Mouse (Mus musculus): ENCODE results near the gene Smyd1. TPM values are rescaled to one million over a fixed set of nuclear protein-coding genes. Genes with fewer than 3 reads are reported as not detected.

The Smyd1 gene
- polyA plus RNA-seq, 1 experiment = 4.9 TPM

GRCm38 (mm10) chr6:71357493-71357892 lies 35.5 kb upstream of the Smyd1 start:
- Histone ChIP-seq H3K36me3 (ENCODE audit: control insufficient read depth, insufficient read depth, low read length) (no peaks in the 10 kb centered on the region), H3K27me3 (ENCODE audit: control insufficient read depth, insufficient read depth, low read length) (no peaks in the 10 kb centered on the region), H3K4me1 (ENCODE audit: control insufficient read depth, insufficient read depth, low read length) (no peaks in the 10 kb centered on the region), H3K4me3 (ENCODE audit: control insufficient read depth, low read depth, low read length) (no peak overlapping the region), H3K27ac (ENCODE audit: control insufficient read depth, insufficient read depth, low read depth, low read length) (no peak overlapping the region)
- TF ChIP-seq CTCF (IDR thresholded peaks at IDR 0.05; ENCODE audit: control insufficient read depth, insufficient read depth, insufficient replicate concordance, low read depth, low read length) = no peak
- no peak for TF ChIP-seq POLR2A (IDR thresholded peaks at IDR 0.05; ENCODE audit: control insufficient read depth, low read depth, low read length)

GRCm38 (mm10) chr6:71353722-71354121 lies 31.7 kb upstream of the Smyd1 start:
- H3K27ac ChIP-seq (ENCODE audit: control insufficient read depth, insufficient read depth, low read depth, low read length) = no peak overlapping the region
- TF ChIP-seq POLR2A (IDR thresholded peaks at IDR 0.05; ENCODE audit: control insufficient read depth, low read depth, low read length) = no peak
- no peak for TF ChIP-seq CTCF (IDR thresholded peaks at IDR 0.05; ENCODE audit: control insufficient read depth, insufficient read depth, insufficient replicate concordance, low read depth, low read length)
- no peak overlapping the region for H3K4me3 ChIP-seq (ENCODE audit: control insufficient read depth, low read depth, low read length)
- no peaks in the 10 kb centered on the region for H3K36me3 ChIP-seq (ENCODE audit: control insufficient read depth, insufficient read depth, low read length)
- H3K4me1 ChIP-seq (ENCODE audit: control insufficient read depth, insufficient read depth, low read length) = no peaks in the 10 kb centered on the region
- H3K27me3 ChIP-seq (ENCODE audit: control insufficient read depth, insufficient read depth, low read length) = no peaks in the 10 kb centered on the region

- H3K36me3 ChIP-seq (ENCODE audit: control insufficient read depth, insufficient read depth, low read length) = no peaks in the 10 kb centered on the region
- no peak overlapping the region for H3K27ac ChIP-seq (ENCODE audit: control insufficient read depth, insufficient read depth, low read depth, low read length)
- no peak for TF ChIP-seq POLR2A (IDR thresholded peaks at IDR 0.05; ENCODE audit: control insufficient read depth, low read depth, low read length)
- H3K4me3 ChIP-seq (ENCODE audit: control insufficient read depth, low read depth, low read length) = no peak overlapping the region
- 0 out of 2 replicates have a peak, but pooled peaks cover under 1% of the 10 kb centered on the region for H3K4me1 ChIP-seq (ENCODE audit: control insufficient read depth, insufficient read depth, low read length)
- no peaks in the 10 kb centered on the region for H3K27me3 ChIP-seq (ENCODE audit: control insufficient read depth, insufficient read depth, low read length)
These were observed 30.9 kb upstream of the Smyd1 start for GRCm38 (mm10) chr6:71352866-71353427.

- H3K4me3 ChIP-seq (ENCODE audit: control insufficient read depth, low read depth, low read length) = no peak overlapping the region
- H3K27ac ChIP-seq (ENCODE audit: control insufficient read depth, insufficient read depth, low read depth, low read length) = no peak overlapping the region
- H3K27me3 ChIP-seq (ENCODE audit: control insufficient read depth, insufficient read depth, low read length) = no peaks in the 10 kb centered on the region
- TF ChIP-seq POLR2A (IDR thresholded peaks at IDR 0.05; ENCODE audit: control insufficient read depth, low read depth, low read length) (no peak), CTCF (IDR thresholded peaks at IDR 0.05; ENCODE audit: control insufficient read depth, insufficient read depth, insufficient replicate concordance, low read depth, low read length) (no peak)
- H3K36me3 ChIP-seq (ENCODE audit: control insufficient read depth, insufficient read depth, low read length) = no peaks in the 10 kb centered on the region
- H3K4me1 ChIP-seq (ENCODE audit: control insufficient read depth, insufficient read depth, low read length) = 0 out of 2 replicates have a peak, but pooled peaks cover 2% of the 10 kb centered on the region
These were observed 30.2 kb upstream of the Smyd1 start for GRCm38 (mm10) chr6:71352201-71352600.

GRCm38 (mm10) chr6:71351201-71351600 lies 29.2 kb upstream of the Smyd1 start:
- no peak overlapping the region for H3K27ac ChIP-seq (ENCODE audit: control insufficient read depth, insufficient read depth, low read depth, low read length)
- no peak overlapping the region for H3K4me3 ChIP-seq (ENCODE audit: control insufficient read depth, low read depth, low read length)
- 0 out of 2 replicates have a peak, but pooled peaks cover 2% of the 10 kb centered on the region for H3K4me1 ChIP-seq (ENCODE audit: control insufficient read depth, insufficient read depth, low read length)
- no peaks in the 10 kb centered on the region for H3K27me3 ChIP-seq (ENCODE audit: control insufficient read depth, insufficient read depth, low read length)
- no peaks in the 10 kb centered on the region for H3K36me3 ChIP-seq (ENCODE audit: control insufficient read depth, insufficient read depth, low read length)
- TF ChIP-seq CTCF (IDR thresholded peaks at IDR 0.05; ENCODE audit: control insufficient read depth, insufficient read depth, insufficient replicate concordance, low read depth, low read length) (no peak), POLR2A (IDR thresholded peaks at IDR 0.05; ENCODE audit: control insufficient read depth, low read depth, low read length) (no peak)

GRCm38 (mm10) chr6:71348006-71348405 lies 26.0 kb upstream of the Smyd1 start:
- no peak for TF ChIP-seq POLR2A (IDR thresholded peaks at IDR 0.05; ENCODE audit: control insufficient read depth, low read depth, low read length)
- H3K4me1 ChIP-seq (ENCODE audit: control insufficient read depth, insufficient read depth, low read length) = 0 out of 2 replicates have a peak, but pooled peaks cover 2% of the 10 kb centered on the region
- no peak overlapping the region for H3K4me3 ChIP-seq (ENCODE audit: control insufficient read depth, low read depth, low read length)
- H3K36me3 ChIP-seq (ENCODE audit: control insufficient read depth, insufficient read depth, low read length) = no peaks in the 10 kb centered on the region
- H3K27me3 ChIP-seq (ENCODE audit: control insufficient read depth, insufficient read depth, low read length) = no peaks in the 10 kb centered on the region
- H3K27ac ChIP-seq (ENCODE audit: control insufficient read depth, insufficient read depth, low read depth, low read length) = no peak overlapping the region

GRCm38 (mm10) chr6:71341179-71341578 lies 19.1 kb upstream of the Smyd1 start:
- no peaks in the 10 kb centered on the region for H3K27me3 ChIP-seq (ENCODE audit: control insufficient read depth, insufficient read depth, low read length)
- no peak overlapping the region for H3K27ac ChIP-seq (ENCODE audit: control insufficient read depth, insufficient read depth, low read depth, low read length)
- no peaks in the 10 kb centered on the region for H3K4me1 ChIP-seq (ENCODE audit: control insufficient read depth, insufficient read depth, low read length)
- H3K36me3 ChIP-seq (ENCODE audit: control insufficient read depth, insufficient read depth, low read length) = no peaks in the 10 kb centered on the region
- no peak for TF ChIP-seq CTCF (IDR thresholded peaks at IDR 0.05; ENCODE audit: control insufficient read depth, insufficient read depth, insufficient replicate concordance, low read depth, low read length)
- H3K4me3 ChIP-seq (ENCODE audit: control insufficient read depth, low read depth, low read length) = no peak overlapping the region

- Histone ChIP-seq H3K36me3 (ENCODE audit: control insufficient read depth, insufficient read depth, low read length) (no peaks in the 10 kb centered on the region), H3K4me3 (ENCODE audit: control insufficient read depth, low read depth, low read length) (no peak overlapping the region), H3K27me3 (ENCODE audit: control insufficient read depth, insufficient read depth, low read length) (no peaks in the 10 kb centered on the region), H3K27ac (ENCODE audit: control insufficient read depth, insufficient read depth, low read depth, low read length) (no peak overlapping the region), H3K4me1 (ENCODE audit: control insufficient read depth, insufficient read depth, low read length) (no peaks in the 10 kb centered on the region)
- TF ChIP-seq CTCF (IDR thresholded peaks at IDR 0.05; ENCODE audit: control insufficient read depth, insufficient read depth, insufficient replicate concordance, low read depth, low read length) = no peak
- TF ChIP-seq POLR2A (IDR thresholded peaks at IDR 0.05; ENCODE audit: control insufficient read depth, low read depth, low read length) = no peak
These were observed 17.3 kb upstream of the Smyd1 start for GRCm38 (mm10) chr6:71339351-71339750.
